Mouse (Mus musculus) NIH3T3 (cell line): ENCODE measurements at regions not wholly inside any gene's neighbourhood (a gene's known extent, or its start where the extent isn't known, plus 50 kb on each side); places are given as distances from the start of the nearest gene placed in this dataset.

ENCODE experiments used
- DNase-seq: peaks from one replicate; pipeline ENCODE4 v3.0.0-alpha.2; 2012; ENCODE audit warnings: low read depth

DNA sequence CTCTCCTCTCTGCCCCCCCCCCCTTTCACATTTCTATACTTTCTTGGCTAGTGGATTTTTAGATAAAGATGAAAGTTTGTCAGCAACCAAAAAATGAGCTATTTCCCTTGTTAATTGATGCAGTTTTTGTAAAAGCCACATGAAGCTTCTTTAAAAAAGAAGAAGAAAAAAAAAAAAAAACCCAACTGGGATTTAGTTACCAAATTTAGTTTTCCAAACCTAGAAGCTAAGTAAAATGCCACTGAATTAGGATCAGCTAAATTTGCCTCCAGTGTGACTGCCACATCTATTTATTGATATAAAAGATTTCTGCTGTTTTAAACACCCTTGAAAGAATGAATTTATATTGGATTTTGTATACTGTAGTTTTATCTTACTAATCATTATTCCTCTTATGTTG lies 1381.5 kb downstream of the Defb40 start:
- DNase-seq: no peak

DNA sequence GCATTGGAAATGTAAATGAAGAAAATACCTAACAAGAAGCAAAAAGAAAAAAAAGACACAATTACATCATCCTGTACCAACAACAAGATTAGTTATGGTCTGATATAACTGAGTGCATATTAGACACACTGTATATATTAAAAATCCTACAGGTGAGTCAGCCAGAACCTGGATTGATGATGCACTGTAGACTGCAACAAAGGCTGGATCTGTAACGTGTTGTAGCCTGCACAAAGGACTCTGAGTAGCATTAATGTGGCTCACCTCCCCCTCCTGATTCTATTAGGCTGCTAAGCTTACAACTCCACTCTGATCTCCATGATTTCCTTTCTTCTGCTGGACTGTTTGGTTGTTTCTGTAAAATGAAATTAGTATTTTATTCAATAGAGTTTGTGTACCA lies 1383.4 kb downstream of the Defb40 start:
- no peak for DNase-seq

DNA sequence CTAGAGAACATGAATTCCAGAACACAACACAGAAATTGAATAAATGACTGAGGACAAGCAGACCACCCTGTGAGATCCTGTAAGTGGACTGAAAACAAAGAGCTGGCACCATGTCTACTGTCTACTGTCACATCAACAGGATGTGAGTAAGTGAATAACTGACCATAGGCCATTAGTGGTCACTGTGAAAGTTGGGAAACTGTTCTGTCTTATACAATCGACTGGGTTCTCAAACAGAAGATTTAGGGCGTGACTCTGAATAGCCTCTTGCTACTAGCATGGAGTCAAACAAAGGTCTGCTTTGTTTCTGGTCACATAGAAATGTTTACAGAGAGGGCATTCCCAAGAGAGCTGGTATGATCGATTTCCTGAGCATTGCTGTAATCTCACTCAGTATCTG lies 1387.9 kb downstream of the Defb40 start:
- DNase-seq: no peak

DNA sequence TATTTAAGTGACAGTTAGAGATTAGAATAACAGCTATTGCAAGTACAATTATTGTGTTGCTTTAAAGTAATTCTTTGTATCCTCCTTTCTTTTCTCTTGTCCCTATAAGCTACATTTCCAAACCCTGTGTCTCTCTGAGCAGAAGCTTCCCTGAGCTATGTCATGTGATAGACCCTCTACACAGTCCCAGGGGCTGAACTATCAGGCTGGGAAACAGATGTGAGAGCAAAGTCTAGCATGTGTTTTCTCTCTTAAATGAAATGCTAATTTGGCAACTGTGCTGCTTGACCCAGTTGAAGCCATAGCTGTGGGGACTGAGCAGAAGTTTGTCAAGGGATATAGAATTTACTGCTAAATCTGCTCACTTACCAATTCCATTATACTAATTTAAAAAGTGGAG lies 1389.9 kb downstream of the Defb40 start:
- DNase-seq: no peak

DNA sequence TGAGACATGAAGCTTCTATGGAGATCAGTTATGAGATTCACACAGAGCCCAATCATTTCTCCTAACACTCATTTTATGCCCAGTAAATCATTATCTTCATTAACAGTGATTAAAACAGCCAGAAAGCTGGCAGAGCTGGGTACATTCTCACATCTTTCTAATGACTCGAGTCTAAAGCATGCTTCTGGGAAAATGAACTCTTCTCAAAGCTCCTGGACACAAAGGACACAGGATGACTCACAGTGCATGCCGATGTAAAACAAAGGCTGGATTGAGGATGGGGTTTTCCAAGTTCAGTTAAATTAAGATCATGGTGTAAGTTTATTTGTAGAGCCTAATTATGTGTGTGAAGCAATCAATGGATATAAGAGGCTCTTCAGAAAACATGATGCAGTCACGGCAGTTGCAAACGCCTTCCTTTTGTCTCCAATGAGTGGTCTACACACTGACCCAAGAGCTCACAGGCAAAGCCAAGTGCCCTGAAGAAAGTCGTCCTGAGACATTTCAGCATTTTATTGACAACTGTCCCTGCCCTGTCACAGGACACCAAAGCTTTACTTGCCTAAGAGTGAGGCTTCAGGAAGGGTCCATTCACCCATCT lies 1390.7 kb downstream of the Defb40 start:
- no peak for DNase-seq
